Mouse (Mus musculus) right cerebral cortex, adult 2 months (tissue): ENCODE measurements around the gene Fam102b.
A peak's percentile ranks its signal among the peaks of the same experiment; 100 is the strongest.

Experiments
- DNase-seq, 2 experiments: peaks; one replicate each; pipeline ENCODE4 v3.0.0; 2021 to 2022; ENCODE audit warnings: low spot score in 2 of 2

Gene Fam102b

DNA sequence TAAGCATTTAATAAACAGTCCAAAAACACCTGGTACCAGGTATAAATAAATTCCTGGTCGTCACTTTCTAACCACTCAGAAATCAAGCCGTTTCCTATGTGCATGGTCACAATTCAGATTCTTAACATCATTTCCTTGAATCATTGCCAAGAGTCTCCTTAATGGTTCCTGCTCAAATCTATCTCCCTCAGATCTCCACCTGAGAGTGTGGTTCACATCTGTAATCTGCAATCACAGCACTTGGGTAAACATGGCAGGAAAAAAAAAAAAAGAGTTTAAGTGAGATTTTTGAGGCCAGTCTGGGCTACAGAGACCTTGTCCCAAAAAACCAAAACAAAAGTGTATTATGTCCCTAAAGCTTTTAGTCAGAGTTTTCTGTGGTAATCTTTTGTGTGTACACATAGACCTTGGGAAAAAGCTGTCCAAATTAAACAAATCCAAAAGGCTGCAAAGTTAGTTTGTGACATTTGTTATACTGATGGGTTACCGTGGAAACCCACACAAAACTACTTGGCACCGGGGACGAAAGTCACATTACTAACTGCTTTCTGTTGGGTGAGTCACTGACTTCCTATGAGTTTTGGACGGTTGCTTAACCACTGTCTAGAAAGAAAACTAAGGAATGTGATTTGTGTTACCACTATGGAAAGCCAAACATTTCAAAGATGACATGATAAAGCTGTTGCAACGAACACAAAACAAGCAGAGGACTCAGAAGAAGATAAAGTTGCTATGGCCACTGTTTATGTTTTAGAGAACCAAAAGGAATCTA lies 16.7 kb downstream of the Fam102b start:
- no peak for DNase-seq

- DNase-seq = no peak
Observed at GRCm38 (mm10) chr3:109008180-109008579, 19.2 kb downstream of the Fam102b start.

DNA sequence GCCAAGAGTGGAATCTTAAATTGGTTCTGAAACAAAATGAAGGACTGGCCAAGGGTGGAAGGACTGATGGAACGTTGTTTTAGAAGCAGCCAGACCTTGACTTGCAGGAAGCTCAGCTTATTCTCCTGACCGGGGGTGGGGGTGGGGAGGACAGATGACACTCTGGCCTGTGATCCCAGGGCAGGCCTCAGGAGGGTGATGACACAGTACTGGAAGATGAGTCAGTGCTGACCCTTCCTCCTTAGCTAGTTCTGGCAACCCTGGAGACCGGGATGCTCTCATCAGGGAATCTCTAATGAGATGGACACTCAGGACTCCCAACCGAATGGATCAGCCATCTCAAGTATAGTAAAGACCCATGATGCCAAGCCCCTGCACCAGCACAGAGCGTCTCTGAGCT lies 21.6 kb downstream of the Fam102b start:
- DNase-seq = no peak

- DNase-seq = no peak
Observed at GRCm38 (mm10) chr3:108999173-108999572, 28.2 kb downstream of the Fam102b start.

- DNase-seq = no peak
Observed at GRCm38 (mm10) chr3:108997762-108998161, 29.6 kb downstream of the Fam102b start.

DNA sequence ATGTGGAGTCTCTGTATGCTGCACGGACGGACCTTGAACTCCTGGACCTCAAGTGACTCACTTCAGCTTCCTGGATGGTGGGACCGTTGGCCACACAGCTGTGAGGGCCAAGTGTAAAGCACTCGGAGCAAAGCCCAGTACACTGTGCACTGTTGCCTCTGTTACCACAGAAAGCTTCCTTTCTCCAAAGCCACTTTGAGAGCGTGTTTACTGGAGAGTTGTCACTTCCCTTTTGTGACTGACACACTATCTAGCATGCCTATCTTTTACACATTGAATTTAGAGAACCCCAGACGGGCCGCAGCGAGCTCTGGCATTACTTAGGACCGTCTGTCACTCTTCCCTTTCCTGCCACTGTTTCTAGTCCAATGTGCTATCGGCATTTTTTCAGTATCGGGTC lies 30.1 kb downstream of the Fam102b start:
- no peak for DNase-seq

DNA sequence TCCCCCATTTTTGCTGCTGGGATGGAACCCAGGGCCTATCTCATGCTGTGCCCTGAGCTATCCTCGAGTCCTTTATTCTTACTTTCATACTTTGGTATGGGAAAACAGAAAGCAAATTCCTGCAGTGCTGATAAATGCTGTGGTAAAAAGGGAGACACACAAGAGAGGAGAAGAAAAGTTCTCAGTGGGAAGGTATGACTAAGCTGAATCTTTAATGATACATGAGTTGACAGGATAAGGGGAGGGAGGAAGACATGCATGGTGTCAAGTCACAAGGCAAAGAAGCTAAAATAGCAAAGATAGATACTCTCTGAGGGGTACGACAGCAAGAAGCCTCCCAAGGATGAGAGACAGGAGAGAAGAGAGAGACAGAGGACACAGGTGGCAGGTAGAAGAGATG lies 32.0 kb downstream of the Fam102b start:
- DNase-seq = no peak

DNA sequence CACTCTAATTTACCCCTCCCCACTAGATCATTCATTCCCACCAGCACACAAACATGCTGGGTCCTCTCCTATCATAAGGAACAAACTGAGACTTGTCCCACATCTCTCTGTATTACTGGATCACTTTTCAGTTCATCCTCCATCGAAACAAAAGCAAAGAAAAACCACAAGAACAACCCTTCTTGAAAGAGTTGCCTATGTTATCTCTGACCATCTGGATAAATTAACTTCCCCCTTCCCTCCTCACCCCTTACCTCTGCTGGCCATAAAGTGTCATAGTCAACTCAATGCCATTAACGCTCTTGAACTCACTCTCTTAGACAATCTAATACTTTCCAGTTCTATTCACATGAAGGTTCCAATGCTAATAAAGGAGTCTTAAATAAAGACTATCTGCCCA lies 32.9 kb downstream of the Fam102b start:
- no peak for DNase-seq

DNA sequence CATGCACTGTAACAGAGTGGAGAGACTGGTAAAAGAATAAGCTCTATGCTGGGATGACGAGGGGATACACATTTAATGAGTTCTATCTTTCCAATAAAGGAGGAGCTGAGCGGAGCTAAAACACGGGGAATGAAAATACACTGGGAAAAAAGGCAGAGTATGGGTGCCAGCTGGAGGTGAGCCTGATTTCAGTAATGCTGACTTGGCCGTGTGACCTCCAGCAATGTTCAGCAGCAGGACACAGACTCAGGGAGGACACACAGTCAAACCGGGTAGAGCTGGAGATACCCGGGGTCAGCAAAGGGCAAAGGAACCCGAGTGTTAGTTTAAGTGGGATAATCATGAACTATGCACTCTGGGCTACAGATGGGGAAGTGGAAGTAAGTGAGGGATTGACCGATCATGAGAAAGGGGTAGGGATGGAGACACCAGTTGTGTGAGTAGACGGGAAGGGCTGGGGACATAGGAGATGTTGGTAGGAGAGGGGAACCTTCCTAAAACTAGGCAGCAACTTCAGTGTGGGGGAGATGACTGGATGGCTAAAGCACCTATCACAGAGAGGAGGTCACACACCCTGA lies 37.3 kb downstream of the Fam102b start:
- no peak for DNase-seq

DNA sequence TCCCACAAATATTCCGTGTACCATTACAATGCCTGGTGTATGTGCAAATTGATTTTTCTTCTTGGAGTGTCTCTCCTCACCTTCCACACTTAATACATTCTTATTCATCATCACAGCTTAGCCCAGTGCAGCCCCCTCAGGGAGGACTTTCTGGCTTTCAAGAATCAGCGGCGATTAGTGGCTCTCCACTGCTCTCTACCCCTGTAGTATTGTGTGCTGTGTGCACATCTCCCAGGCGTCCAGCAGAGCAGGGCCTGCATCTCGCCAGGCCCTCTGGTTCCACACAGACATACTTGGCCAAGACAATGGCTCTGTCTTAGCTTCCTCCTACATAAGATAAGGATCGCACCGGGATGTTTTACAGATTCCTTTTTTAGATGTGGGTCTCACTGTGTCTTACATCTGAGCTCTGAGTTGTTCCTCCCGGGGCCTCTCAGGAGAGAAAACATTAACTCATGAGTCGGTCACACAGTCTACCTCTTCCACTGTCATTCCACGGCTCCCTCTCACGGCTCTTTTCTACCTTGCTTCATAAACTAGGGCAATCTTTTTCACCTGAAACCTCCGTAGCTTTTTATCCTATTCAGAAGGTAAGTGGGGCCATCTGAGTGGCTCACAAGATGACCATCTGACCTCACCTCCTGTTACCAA lies 40.3 kb downstream of the Fam102b start:
- no peak for DNase-seq

GRCm38 (mm10) chr3:108986534-108986933 lies 40.9 kb downstream of the Fam102b start:
- DNase-seq = no peak

GRCm38 (mm10) chr3:108983989-108984388 lies 43.4 kb downstream of the Fam102b start:
- no peak for DNase-seq

DNA sequence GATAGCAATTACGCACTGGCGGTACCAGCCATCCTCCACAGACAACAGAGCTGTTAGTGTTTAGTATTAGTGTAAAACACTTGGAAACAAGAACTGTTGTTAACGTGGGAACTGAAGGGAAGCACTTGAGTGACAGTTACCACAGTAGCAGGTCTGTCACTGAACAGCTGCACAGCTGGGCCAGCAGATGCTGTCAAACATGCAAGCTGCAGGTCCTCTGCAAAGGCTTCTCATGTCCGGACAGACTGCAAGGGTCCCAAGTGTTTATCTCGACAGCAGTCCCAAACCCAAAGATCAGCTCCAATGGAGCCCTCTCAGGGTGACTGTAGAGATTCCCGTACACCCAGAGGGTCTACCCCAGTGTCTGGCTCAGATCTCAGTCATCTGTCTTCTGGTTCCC lies 45.5 kb downstream of the Fam102b start:
- no peak for DNase-seq

- no peak for DNase-seq
Observed at GRCm38 (mm10) chr3:108977340-108978030, 49.9 kb downstream of the Fam102b start.

- DNase-seq = peak in 1 of 2 experiments; percentile 29
Observed at GRCm38 (mm10) chr3:108974920-108975485, 52.4 kb downstream of the Fam102b start.

GRCm38 (mm10) chr3:108973980-108974660 lies 53.3 kb downstream of the Fam102b start:
- DNase-seq = no peak

DNA sequence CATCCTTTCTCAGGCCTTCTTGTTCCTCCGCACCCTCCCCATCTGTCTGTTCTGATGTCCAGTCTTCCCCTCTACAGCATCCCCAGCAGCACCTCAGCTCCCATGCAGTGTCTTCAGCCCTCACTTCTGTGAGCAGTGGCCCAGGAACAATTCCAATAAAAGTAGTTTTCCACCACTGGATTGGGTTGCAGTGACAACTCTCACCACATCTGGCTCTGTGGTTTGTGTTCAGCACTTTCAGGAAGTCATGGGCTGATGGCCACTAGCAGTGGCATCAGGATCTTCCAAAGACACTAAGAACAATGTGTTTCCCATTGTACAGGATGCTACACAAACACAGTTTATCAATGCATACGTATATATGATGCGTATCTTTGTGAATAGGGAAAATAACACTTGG lies 61.4 kb downstream of the Fam102b start:
- DNase-seq = no peak

GRCm38 (mm10) chr3:108964361-108965044 lies 62.9 kb downstream of the Fam102b start:
- no peak for DNase-seq

GRCm38 (mm10) chr3:108963776-108964175 lies 63.6 kb downstream of the Fam102b start:
- DNase-seq = no peak

GRCm38 (mm10) chr3:108963278-108963677 lies 64.1 kb downstream of the Fam102b start:
- no peak for DNase-seq

DNA sequence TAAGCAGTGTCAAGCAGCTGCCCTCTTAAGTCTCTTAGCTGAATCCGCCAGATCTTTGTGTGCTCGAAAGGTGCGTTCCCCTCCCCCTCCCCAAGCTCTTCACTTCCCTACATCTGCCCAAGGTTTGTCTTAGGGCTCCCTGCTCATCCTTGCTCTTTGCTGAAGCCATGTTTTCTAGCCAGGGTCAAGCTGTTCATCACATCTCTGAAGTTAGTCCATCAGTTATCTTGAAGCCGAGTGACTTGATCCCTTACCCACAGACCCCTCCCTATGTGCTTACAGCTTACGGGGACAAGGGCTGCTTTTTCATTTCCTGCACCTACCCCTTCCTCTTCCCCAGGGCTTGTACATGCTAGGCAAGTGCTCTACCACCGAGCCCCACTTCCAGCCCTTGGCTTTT lies 65.8 kb downstream of the Fam102b start:
- DNase-seq = no peak
